Mouse (Mus musculus) CD4-positive helper T cell, adult 2 months (primary cell): ENCODE results near the gene Gm10309.
A peak's percentile ranks its signal among the peaks of the same experiment; 100 is the strongest.

Experiments used
- DNase-seq: peaks from one replicate; pipeline ENCODE4 v3.0.0-alpha.2; 2012; ENCODE audit warnings: low read depth, missing footprints, low spot score

The Gm10309 gene

GRCm38 (mm10) chr17:86476674-86477073 is 28.4 kb downstream of the Gm10309 start:
- DNase-seq: no peak

GRCm38 (mm10) chr17:86471684-86472083 is 33.3 kb downstream of the Gm10309 start:
- DNase-seq: peak; percentile 50

- no peak for DNase-seq
Measured at GRCm38 (mm10) chr17:86470160-86470559, 34.9 kb downstream of the Gm10309 start.

GRCm38 (mm10) chr17:86467967-86468366 is 37.1 kb downstream of the Gm10309 start:
- no peak for DNase-seq

DNA sequence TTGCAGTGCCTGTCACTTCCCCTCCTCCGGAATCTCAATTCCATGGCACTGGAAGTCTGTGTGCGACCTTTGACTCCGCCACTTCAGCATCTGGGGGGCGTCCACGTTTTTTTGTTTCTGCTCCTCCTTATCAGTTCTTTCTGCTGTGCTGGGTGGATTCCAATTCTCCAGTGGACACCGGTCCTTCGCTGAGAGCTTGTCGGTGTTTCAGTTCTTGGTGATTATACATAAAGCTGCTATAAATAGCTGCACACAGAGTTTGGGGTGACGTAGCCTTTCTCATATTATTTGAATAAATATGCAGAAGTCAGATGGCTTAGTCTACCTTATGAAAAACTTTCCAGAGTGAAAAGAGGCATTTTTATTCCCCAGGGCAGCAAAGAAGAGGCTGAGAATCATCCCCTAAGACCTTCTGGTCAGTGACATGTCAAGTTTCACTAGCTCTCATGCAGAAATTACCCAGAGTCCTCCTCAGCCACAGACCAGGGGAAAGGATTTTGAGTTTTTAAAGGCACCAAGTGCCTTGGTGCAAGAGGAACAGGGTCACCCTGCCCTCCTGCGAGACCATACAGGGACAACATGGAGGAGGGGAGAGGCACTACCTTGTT is 37.6 kb downstream of the Gm10309 start:
- DNase-seq: no peak

DNA sequence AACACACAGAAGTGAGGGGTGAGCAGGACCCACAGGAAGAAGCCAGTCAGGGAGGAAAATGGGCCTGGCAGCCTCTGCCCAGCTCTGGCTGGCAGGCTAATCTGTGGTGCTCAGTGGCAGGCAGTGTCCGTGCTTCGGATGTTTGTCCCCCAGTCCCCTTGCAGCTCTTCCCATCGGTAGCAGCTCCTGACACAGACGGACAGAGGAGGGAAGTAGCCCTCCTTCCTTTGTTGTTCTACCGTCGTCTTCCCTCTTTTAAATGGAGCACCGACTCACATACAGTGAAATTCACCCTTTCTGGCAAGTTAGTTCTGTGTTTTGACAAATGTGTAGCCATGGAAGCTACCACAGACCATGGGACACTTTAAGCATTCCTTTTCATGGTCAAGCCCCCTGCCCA is 38.2 kb downstream of the Gm10309 start:
- DNase-seq: no peak

- DNase-seq: no peak
Measured at GRCm38 (mm10) chr17:86466412-86466811, 38.6 kb downstream of the Gm10309 start.

DNA sequence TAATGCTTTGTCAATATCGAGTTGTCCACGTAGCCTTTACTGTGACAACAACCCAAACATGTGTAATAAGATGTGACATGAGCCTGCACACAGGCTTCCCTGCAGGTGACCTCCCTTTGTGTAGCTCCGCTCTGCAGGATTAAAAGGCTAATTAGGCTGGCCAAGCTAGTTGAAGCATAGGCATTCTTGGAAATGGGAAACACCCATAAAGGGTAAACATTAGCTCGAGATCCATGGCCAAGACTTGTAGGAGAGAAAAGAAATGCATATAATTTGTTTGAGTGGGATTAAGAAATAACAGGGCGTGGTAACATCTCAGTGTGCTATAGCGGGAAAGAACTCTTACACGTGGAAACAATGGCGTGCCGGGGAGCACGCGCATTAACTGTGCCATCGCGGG is 39.2 kb downstream of the Gm10309 start:
- no peak for DNase-seq

- DNase-seq: no peak
Measured at GRCm38 (mm10) chr17:86464689-86465363, 40.2 kb downstream of the Gm10309 start.

- DNase-seq: no peak
Measured at GRCm38 (mm10) chr17:86464197-86464596, 40.8 kb downstream of the Gm10309 start.

DNA sequence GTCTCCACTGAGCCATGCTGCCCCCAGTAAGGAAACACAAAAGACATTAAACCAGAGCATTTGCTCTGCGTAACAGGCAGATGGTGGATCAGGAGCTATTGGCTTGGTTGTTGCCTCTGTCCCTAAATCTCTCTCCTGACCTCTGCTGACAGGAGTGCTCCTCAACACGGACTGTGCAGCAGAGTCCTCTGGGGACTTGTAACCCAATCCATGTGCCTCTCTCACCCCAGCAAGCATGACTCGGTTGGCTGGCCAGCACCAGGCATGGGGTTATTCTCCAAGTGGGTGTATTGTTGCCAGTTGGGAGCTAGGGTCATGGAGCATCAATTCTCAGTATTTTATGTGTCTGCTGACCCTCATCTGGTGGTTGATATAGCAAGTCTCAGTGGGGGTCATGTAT is 41.7 kb downstream of the Gm10309 start:
- DNase-seq: no peak

DNA sequence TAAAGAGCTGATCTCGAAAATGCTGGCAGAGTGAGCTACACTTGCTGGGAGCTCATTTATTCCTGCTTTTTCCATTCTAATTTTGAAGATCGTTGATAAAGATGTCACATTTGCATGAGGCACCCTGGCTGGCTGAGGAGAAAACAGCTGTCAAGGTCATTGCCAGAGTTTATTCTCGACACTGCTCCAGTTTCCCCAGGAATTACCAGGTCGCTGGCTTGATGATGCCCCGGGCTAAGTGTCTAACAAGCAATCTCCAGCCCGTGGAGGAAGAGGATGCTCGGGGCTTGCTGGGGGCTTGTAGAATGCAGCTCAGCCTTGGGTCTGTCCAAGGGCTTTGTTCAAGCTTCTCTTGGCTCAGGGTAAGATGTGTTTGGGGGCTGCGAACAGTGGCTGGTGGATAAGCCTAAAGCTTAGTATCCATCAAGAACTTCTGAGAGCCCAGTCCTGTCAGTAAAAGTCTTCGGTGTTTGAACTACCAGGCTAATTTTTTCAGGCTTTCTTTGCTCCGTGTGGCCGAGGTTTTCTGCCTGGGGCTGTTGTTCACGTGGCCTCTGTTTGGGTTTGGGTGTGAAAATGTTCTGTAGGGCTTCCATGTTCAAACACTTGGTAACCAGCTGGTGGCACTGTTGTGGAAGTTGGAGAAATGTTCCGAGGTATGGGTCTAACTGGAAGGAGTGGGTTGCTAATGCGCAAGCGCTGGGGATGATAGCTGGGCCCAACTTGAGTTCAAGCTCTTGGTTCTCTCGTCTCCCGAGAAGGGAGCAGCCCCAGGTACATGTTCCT is 44.2 kb downstream of the Gm10309 start:
- DNase-seq: no peak

GRCm38 (mm10) chr17:86458302-86458980 is 46.6 kb downstream of the Gm10309 start:
- DNase-seq: no peak

- no peak for DNase-seq
Measured at GRCm38 (mm10) chr17:86456512-86456911, 48.5 kb downstream of the Gm10309 start.

DNA sequence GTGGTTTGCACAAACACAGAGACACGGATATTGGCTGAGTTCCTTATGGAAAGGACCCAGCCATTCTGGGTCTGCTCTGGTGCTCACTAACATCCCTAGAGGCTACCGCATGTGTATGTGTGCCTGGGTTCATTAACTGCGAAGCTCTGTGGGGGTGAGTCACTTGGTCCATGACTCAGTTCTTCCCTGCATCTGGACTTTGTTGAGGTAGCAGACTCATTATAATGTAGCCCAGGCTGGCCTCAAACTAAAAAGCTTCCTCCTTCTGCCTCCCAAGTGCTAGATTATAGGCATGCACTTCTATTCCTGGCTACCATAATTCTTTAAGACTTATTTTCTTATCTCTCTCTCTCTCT is 50.7 kb downstream of the Gm10309 start:
- DNase-seq: no peak

DNA sequence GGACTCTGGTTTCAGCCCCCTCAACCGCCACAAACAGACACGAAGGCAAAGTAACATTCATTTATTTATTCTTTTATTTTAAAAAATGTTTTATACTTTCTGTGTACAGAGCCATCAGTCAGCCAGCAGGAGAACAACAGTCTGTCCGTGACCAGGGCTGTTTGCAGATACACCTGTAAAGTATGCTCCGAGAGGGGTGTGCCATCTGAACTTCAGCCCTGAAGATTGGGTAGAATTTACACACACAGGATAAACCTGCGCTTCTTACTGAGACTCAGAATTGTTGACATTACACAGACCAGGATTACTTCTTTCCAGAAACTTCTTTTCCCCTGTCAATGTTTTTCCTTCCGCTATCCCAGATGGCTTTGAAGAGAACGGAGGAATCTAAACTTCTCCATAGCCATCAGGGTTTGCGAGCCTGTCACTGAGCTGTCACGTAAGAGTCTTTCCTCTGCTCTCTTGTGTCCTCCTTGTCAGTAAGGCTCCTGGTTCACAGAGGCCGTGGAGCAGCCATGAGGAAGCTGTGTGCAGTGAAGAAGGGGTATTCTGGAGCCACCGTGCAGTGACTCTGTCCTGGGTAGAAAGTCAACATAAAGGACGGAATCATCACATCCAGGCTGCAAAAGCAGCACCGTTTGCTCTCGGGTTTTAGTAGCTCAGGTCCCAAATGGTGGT is 51.2 kb downstream of the Gm10309 start:
- no peak for DNase-seq

GRCm38 (mm10) chr17:86452934-86453333 is 52.1 kb downstream of the Gm10309 start:
- no peak for DNase-seq
